ENCODE assay signal across 10 mouse cellular contexts in the genomic region with DNA sequence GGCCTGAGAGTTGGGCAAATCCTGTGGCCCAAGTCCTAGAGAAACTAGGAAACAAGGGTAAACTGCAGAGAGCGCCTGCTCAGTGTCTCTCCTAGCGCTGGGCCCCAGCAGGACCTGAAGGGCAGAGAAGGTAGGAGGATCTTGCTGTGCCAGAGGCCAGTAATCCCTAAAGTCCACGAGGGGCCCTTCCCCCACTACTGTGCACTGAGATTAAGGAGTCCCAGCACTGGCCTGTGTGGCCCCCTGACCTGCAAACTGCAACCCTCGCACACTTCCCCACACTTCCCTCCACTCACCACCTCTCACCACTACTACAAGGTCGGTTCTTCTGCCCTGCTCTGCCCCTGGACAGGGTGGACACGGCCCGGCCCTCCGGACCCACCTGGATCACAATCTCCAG. TPM values are rescaled to one million over a fixed set of nuclear protein-coding genes. Genes with fewer than 3 reads are reported as not detected.
DNase-seq lines count a peak whose midpoint lies in the region; ATAC-seq lines count a peak whose summit lies in the region.
"Had no signal": no experiment of that assay in that cellular context is flagged by ENCODE, and none has a peak within 500 bp of the region (broad histone marks: within the 10 kb centered on the region; RNA-seq: fewer than 3 reads in every experiment).

No protein-coding gene starts in this region.

- no peak overlapping the region for H3K4me3 ChIP-seq in embryonic facial prominence, embryonic 12.5 days
- H3K4me3 ChIP-seq in intestine, embryonic 16.5 days (ENCODE audit: low read length) = no peak overlapping the region
- peak overlapping the region; percentile 5; the same call in 1 of the 2 replicates for H3K4me3 ChIP-seq in midbrain, embryonic 11.5 days (ENCODE audit: low read depth, low read length)

- peak overlapping the region; percentile 42 for H3K9ac ChIP-seq in embryonic facial prominence, embryonic 12.5 days
- peak overlapping the region; percentile 54 for H3K9ac ChIP-seq in intestine, embryonic 16.5 days (ENCODE audit: low read depth, low read length)
- peak overlapping the region; percentile 47 for H3K9ac ChIP-seq in midbrain, embryonic 11.5 days (ENCODE audit: low read length)

- H3K4me1 ChIP-seq in embryonic facial prominence, embryonic 12.5 days = peaks cover 18% of the 10 kb centered on the region
- H3K4me1 ChIP-seq in intestine, embryonic 16.5 days (ENCODE audit: control insufficient read depth, insufficient read depth, low read length) = peaks cover 12% of the 10 kb centered on the region; the same call in 1 of the 2 replicates
- peaks cover 53% of the 10 kb centered on the region for H3K4me1 ChIP-seq in midbrain, embryonic 11.5 days (ENCODE audit: control insufficient read depth, insufficient read depth, low read length)

- no peaks in the 10 kb centered on the region for H3K9me3 ChIP-seq in embryonic facial prominence, embryonic 12.5 days
- no peaks in the 10 kb centered on the region for H3K9me3 ChIP-seq in intestine, embryonic 16.5 days (ENCODE audit: control insufficient read depth, low read length)
- no peaks in the 10 kb centered on the region for H3K9me3 ChIP-seq in midbrain, embryonic 11.5 days (ENCODE audit: control insufficient read depth, low read length)

- no peak for DNase-seq in cerebellum, adult 18-20 months
- DNase-seq in midbrain, embryonic 11.5 days (ENCODE audit: low spot score, missing footprints) = peak; percentile 88
- no peak for DNase-seq in lung, postnatal 4 days
- no peak for DNase-seq in ovary, postnatal 10 days (ENCODE audit: low spot score)
- no peak for DNase-seq in layer of hippocampus, postnatal 10 days (ENCODE audit: low spot score in 2 of 2)
- DNase-seq: lung, postnatal 36 days had no signal

- no peaks in the 10 kb centered on the region for H3K27me3 ChIP-seq in embryonic facial prominence, embryonic 12.5 days
- no peaks in the 10 kb centered on the region for H3K27me3 ChIP-seq in intestine, embryonic 16.5 days (replicated peaks; ENCODE audit: control insufficient read depth, insufficient read depth, low read length)
- no peaks in the 10 kb centered on the region for H3K27me3 ChIP-seq in midbrain, embryonic 11.5 days (ENCODE audit: control insufficient read depth, insufficient read depth, low read length)

- ATAC-seq in cerebellum, adult (ENCODE audit: insufficient number of reproducible peaks, low FRiP score, low TSS enrichment) = 0 out of 2 replicates have a peak, but pooled peaks have one; percentile 3
- no peak for ATAC-seq in embryonic facial prominence, embryonic 12.5 days (ENCODE audit: insufficient number of reproducible peaks, insufficient read depth, low FRiP score, low TSS enrichment)
- ATAC-seq in intestine, embryonic 16.5 days = peak; percentile 45
- no peak; the same call in 1 of the 2 replicates for ATAC-seq in midbrain, embryonic 11.5 days (ENCODE audit: low FRiP score)

- peak overlapping the region; percentile 72; the same call in 1 of the 2 replicates for H3K27ac ChIP-seq in embryonic facial prominence, embryonic 12.5 days
- H3K27ac ChIP-seq in intestine, embryonic 16.5 days (ENCODE audit: low read length) = peak overlapping the region; percentile 37; the same call in 1 of the 2 replicates
- peak overlapping the region; percentile 75 for H3K27ac ChIP-seq in midbrain, embryonic 11.5 days (ENCODE audit: low read depth, low read length)

- H3K36me3 ChIP-seq in embryonic facial prominence, embryonic 12.5 days = peaks cover 34% of the 10 kb centered on the region
- no peaks in the 10 kb centered on the region for H3K36me3 ChIP-seq in intestine, embryonic 16.5 days (ENCODE audit: control insufficient read depth, insufficient read depth, low read length)
- H3K36me3 ChIP-seq in midbrain, embryonic 11.5 days (ENCODE audit: control insufficient read depth, insufficient read depth, low read length) = peaks cover 2% of the 10 kb centered on the region; the same call in 1 of the 2 replicates

- whole genome bisulfite sequencing in embryonic facial prominence, embryonic 12.5 days = 42% methylated on average over 8 of the region's 8 CpGs
- WGBS in intestine, embryonic 16.5 days = 51% methylated on average over 8 of the region's 8 CpGs
- WGBS in midbrain, embryonic 11.5 days = 24% methylated on average over 8 of the region's 8 CpGs

- H3K4me2 ChIP-seq in embryonic facial prominence, embryonic 12.5 days (replicated peaks) = peak overlapping the region; percentile 33
- H3K4me2 ChIP-seq in intestine, embryonic 16.5 days (ENCODE audit: low read depth, low read length) = no peak overlapping the region
- peak overlapping the region; percentile 38 for H3K4me2 ChIP-seq in midbrain, embryonic 11.5 days

RNA-seq across cellular contexts. Expression of a gene that starts 7.2 kb away (rescaled TPM):
- 13.2 TPM in 2 replicates for polyA plus RNA-seq in embryonic facial prominence, embryonic 12.5 days (2016; fragmentation: Nextera tagmentation; extraction: Ambion mirVana)
- 2.2 and 3.5 TPM in 2 replicates for polyA plus RNA-seq in intestine, embryonic 16.5 days (2015; fragmentation: Nextera tagmentation; extraction: Ambion mirVana)
- polyA plus RNA-seq in midbrain, embryonic 11.5 days (2014; fragmentation: Nextera tagmentation; extraction: Ambion mirVana) = 6.3 and 8.3 TPM in 2 replicates
- total RNA-seq in layer of hippocampus, postnatal 10 days (2021) = 10 to 100 TPM; 32.2 to 42.8 TPM

RNA-seq across cellular contexts. Expression of a gene that starts 25.0 kb away (rescaled TPM):
- polyA plus RNA-seq in embryonic facial prominence, embryonic 12.5 days (2016; fragmentation: Nextera tagmentation; extraction: Ambion mirVana) = 79.8 and 84.5 TPM in 2 replicates
- 79.6 and 82.0 TPM in 2 replicates for polyA plus RNA-seq in intestine, embryonic 16.5 days (2015; fragmentation: Nextera tagmentation; extraction: Ambion mirVana)
- polyA plus RNA-seq in midbrain, embryonic 11.5 days (2014; fragmentation: Nextera tagmentation; extraction: Ambion mirVana) = 40.0 and 43.5 TPM in 2 replicates
- 10 to 100 TPM; 43.7 to 48.4 TPM for total RNA-seq in layer of hippocampus, postnatal 10 days (2021)

RNA-seq across cellular contexts. Expression of a gene that starts 35.0 kb away (rescaled TPM):
- 0.14 TPM in 1 of 2 replicates, not detected in the other for polyA plus RNA-seq in embryonic facial prominence, embryonic 12.5 days (2016; fragmentation: Nextera tagmentation; extraction: Ambion mirVana)
- 0.22 TPM in 1 of 2 replicates, not detected in the other for polyA plus RNA-seq in intestine, embryonic 16.5 days (2015; fragmentation: Nextera tagmentation; extraction: Ambion mirVana)
- not detected in 2 replicates for polyA plus RNA-seq in midbrain, embryonic 11.5 days (2014; fragmentation: Nextera tagmentation; extraction: Ambion mirVana)
- under 1 TPM; 0.27 to 0.53 TPM for total RNA-seq in layer of hippocampus, postnatal 10 days (2021)
- total RNA-seq: common myeloid progenitor, adult 5-6 weeks had no signal

RNA-seq across cellular contexts. Expression of a gene that starts 42.9 kb away (rescaled TPM):
- 646 and 656 TPM in 2 replicates for polyA plus RNA-seq in embryonic facial prominence, embryonic 12.5 days (2016; fragmentation: Nextera tagmentation; extraction: Ambion mirVana)
- 312 and 334 TPM in 2 replicates for polyA plus RNA-seq in intestine, embryonic 16.5 days (2015; fragmentation: Nextera tagmentation; extraction: Ambion mirVana)
- polyA plus RNA-seq in midbrain, embryonic 11.5 days (2014; fragmentation: Nextera tagmentation; extraction: Ambion mirVana) = 250 and 254 TPM in 2 replicates
- total RNA-seq in layer of hippocampus, postnatal 10 days (2021) = 10 to 100 TPM; 20.9 TPM
- total RNA-seq: common myeloid progenitor, adult 5-6 weeks had no signal

Comparison
In these comparisons a context has a peak if more than half of its experiments do, and no peak if none do; other contexts are left out.
1. ATAC-seq: peak in cerebellum, adult (single experiment) and intestine, embryonic 16.5 days (single experiment); none in embryonic facial prominence, embryonic 12.5 days (single experiment) and midbrain, embryonic 11.5 days (single experiment).
2. Peak in every context shown above with its lines, with median percentiles within 50 percentile points of each other: H3K27ac ChIP-seq and H3K9ac ChIP-seq.